Comparison of ENCODE assay signal across 14 mouse cellular contexts in the genomic region with DNA sequence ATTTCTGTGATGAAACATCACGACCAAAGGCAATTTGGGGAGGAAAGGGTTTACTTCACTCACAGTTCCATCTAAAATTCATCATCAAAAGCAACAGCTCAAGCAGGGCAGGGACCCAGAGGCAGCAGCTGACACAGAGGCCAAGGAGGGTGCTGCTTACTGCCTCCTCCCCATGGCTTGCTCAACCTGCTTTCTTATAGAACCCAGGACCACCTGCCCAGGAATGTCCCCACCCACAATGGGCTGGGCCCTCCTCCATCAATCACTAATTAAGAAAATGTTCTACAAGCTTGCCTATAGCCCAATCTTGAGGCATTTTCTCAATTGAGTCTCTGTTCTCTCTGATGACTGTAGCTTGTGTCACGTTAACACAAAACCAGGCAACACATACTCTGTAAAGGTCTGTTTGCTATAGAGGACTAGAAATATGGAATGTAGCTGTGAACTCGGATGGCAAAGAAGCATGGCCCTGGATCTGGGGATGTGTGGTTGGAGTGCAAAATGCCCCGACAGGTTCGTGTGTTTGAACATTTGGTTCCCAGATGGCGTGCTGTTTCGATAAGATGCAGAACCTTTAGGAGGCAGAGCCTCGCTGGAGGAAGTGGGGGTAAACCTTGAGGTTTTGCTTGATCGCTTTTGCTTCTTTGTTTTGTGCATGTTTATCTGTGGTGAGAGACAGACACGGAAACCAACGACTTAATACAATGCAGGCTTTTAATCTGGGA.
DNase-seq lines count a peak whose midpoint lies in the region; ATAC-seq and TF ChIP-seq lines count a peak whose summit lies in the region.
"Had no signal": no experiment of that assay in that cellular context is flagged by ENCODE, and none has a peak within 500 bp of the region (broad histone marks: within the 10 kb centered on the region; RNA-seq: fewer than 3 reads in every experiment).

No protein-coding gene starts in this region.

- ATAC-seq in activated CD4-positive, CD25-positive, alpha-beta regulatory T cell, adult 4 months: peak; percentile 82
- ATAC-seq in limb, embryonic 15.5 days (ENCODE audit: insufficient number of reproducible peaks, low FRiP score, low TSS enrichment, low read depth): no peak
- ATAC-seq in kidney, embryonic 14.5 days (ENCODE audit: low FRiP score, low TSS enrichment): no peak

- DNase-seq in layer of hippocampus, adult 2 months (ENCODE audit: low spot score in 2 of 2): no peak
- no peak for DNase-seq in layer of hippocampus, adult 9-10 months (ENCODE audit: low spot score)
- peak; percentile 64 to 65 for DNase-seq in thymus, postnatal 10 days (ENCODE audit: low spot score in 2 of 2)
- no peak for DNase-seq in right cerebral cortex, postnatal 25 days
- DNase-seq in layer of hippocampus, postnatal 10 days (ENCODE audit: low spot score in 2 of 2): no peak
- DNase-seq: adrenal gland, postnatal 36 days; cerebellum, adult 9-10 months; kidney, adult 8-10 months had no signal

- no peaks in the 10 kb centered on the region for H3K36me3 ChIP-seq in limb, embryonic 15.5 days
- no peaks in the 10 kb centered on the region for H3K36me3 ChIP-seq in kidney, embryonic 14.5 days (ENCODE audit: control insufficient read depth, insufficient read depth, low read length)
- H3K36me3 ChIP-seq: G1E; lung, embryonic 15.5 days had no signal

- no peaks in the 10 kb centered on the region for H3K9me3 ChIP-seq in limb, embryonic 15.5 days
- no peaks in the 10 kb centered on the region for H3K9me3 ChIP-seq in kidney, embryonic 14.5 days (ENCODE audit: control insufficient read depth, low read length)
- H3K9me3 ChIP-seq: G1E; lung, embryonic 15.5 days had no signal

- H3K27me3 ChIP-seq in limb, embryonic 15.5 days: no peaks in the 10 kb centered on the region
- H3K27me3 ChIP-seq in kidney, embryonic 14.5 days (ENCODE audit: control insufficient read depth, insufficient read depth, low read length): no peaks in the 10 kb centered on the region
- H3K27me3 ChIP-seq: lung, embryonic 15.5 days had no signal

- no peak overlapping the region for H3K4me3 ChIP-seq in layer of hippocampus, adult 2 months
- no peak overlapping the region for H3K4me3 ChIP-seq in limb, embryonic 15.5 days
- H3K4me3 ChIP-seq in kidney, embryonic 14.5 days (ENCODE audit: low read length): no peak overlapping the region
- H3K4me3 ChIP-seq: lung, embryonic 15.5 days; myocyte had no signal

- no peak overlapping the region for H3K4me2 ChIP-seq in limb, embryonic 15.5 days
- H3K4me2 ChIP-seq in kidney, embryonic 14.5 days (replicated peaks; ENCODE audit: low read depth, low read length): no peak overlapping the region
- H3K4me2 ChIP-seq: lung, embryonic 15.5 days had no signal

- peaks cover 5% of the 10 kb centered on the region; the same call in 1 of the 2 replicates for H3K4me1 ChIP-seq in limb, embryonic 15.5 days
- H3K4me1 ChIP-seq in kidney, embryonic 14.5 days (ENCODE audit: control insufficient read depth, insufficient read depth, low read length): no peaks in the 10 kb centered on the region
- H3K4me1 ChIP-seq: lung, embryonic 15.5 days had no signal

- no peak for TF ChIP-seq CTCF in layer of hippocampus, adult 2 months (conservative IDR thresholded peaks at IDR 0.05)

- H3K9ac ChIP-seq in limb, embryonic 15.5 days: no peak overlapping the region
- H3K9ac ChIP-seq in kidney, embryonic 14.5 days (ENCODE audit: low read depth, low read length): no peak overlapping the region
- H3K9ac ChIP-seq: lung, embryonic 15.5 days had no signal

- peak overlapping the region; percentile 56 for H3K27ac ChIP-seq in layer of hippocampus, adult 2 months
- 0 out of 2 replicates have a peak overlapping the region, but pooled peaks have one; percentile 27 for H3K27ac ChIP-seq in limb, embryonic 15.5 days
- H3K27ac ChIP-seq in kidney, embryonic 14.5 days (ENCODE audit: low read depth, low read length): no peak overlapping the region
- H3K27ac ChIP-seq: lung, embryonic 15.5 days had no signal

- 31% methylated on average over 11 of the region's 11 CpGs for WGBS in limb, embryonic 15.5 days
- 62% methylated on average over 11 of the region's 11 CpGs for WGBS in kidney, embryonic 14.5 days

Comparison
In these comparisons a context has a peak if more than half of its experiments do, and no peak if none do; other contexts are left out.
1. DNase-seq: peak in thymus, postnatal 10 days (2 of 2); none in layer of hippocampus, adult 2 months (0 of 2), layer of hippocampus, adult 9-10 months (single experiment), right cerebral cortex, postnatal 25 days (single experiment) and layer of hippocampus, postnatal 10 days (0 of 2).